Mouse (Mus musculus) intestine, postnatal 0 days (tissue): Measurements from ENCODE around the gene Trim28. TPM values are rescaled to one million over a fixed set of nuclear protein-coding genes. Genes with fewer than 3 reads are reported as not detected.

Experiments
- ATAC-seq: fragments of 200-750 bp; cut with Nextera tagmentation; 2 replicates; pipeline ENCODE4 v1.8.0; 2017; ENCODE audit warnings: mild to moderate bottlenecking, moderate TSS enrichment, moderate library complexity
- H3K27ac ChIP-seq: fragments of 300-500 bp; sonication (generic); 2 replicates; pipeline ENCODE4 v1.5.1; 2014; ENCODE audit warnings: mild to moderate bottlenecking, low read depth, low read length, moderate library complexity
- H3K27me3 ChIP-seq: fragments of 300-500 bp; sonication (generic); replicated peaks from 2 replicates; pipeline ENCODE4 v1.6.1; 2014; ENCODE audit warnings: low read length, mixed read lengths; ENCODE audit not compliant: control insufficient read depth, insufficient read depth
- H3K36me3 ChIP-seq: fragments of 300-500 bp; sonication (generic); 2 replicates; pipeline ENCODE4 v1.6.1; 2014; ENCODE audit warnings: mild to moderate bottlenecking, moderate library complexity; ENCODE audit not compliant: control insufficient read depth, insufficient read depth
- H3K4me1 ChIP-seq: fragments of 300-500 bp; sonication (generic); replicated peaks from 2 replicates; pipeline ENCODE4 v1.6.1; 2014; ENCODE audit warnings: antibody characterized with exemption, low read length, mixed read lengths; ENCODE audit not compliant: control insufficient read depth, insufficient read depth
- H3K4me2 ChIP-seq: fragments of 300-500 bp; sonication (generic); replicated peaks from 2 replicates; pipeline ENCODE4 v1.6.1; 2014; ENCODE audit warnings: low read depth, mild to moderate bottlenecking, moderate library complexity
- H3K4me3 ChIP-seq: fragments of 300-500 bp; sonication (generic); 2 replicates; pipeline ENCODE4 v1.5.1; 2014; ENCODE audit warnings: low read depth, low read length
- H3K9ac ChIP-seq: fragments of 300-500 bp; sonication (generic); 2 replicates; pipeline ENCODE4 v1.6.1; 2014; ENCODE audit warnings: mild to moderate bottlenecking, low read depth, low read length
- H3K9me3 ChIP-seq: fragments of 300-500 bp; sonication (generic); 2 replicates; pipeline ENCODE4 v1.6.1; 2016; ENCODE audit warnings: mixed run types; ENCODE audit not compliant: control insufficient read depth
- CTCF ChIP-seq: sonication (generic); IDR thresholded peaks from 2 replicates; pipeline ENCODE4 v1.5.1; 2016; ENCODE audit warnings: low read depth, mild to moderate bottlenecking, control low read depth, antibody characterized with exemption, moderate library complexity
- WGBS: fragments of 180-500 bp; shearing (Covaris S2); extraction: QIAGEN DNeasy Blood & Tissue Kit; methylation state at CpG from one replicate; pipeline ENCODE4 v1.1.7; 2014; 5-methylcytosine and 5-hydroxymethylcytosine counted together
- polyA plus RNA-seq: library from polyadenylated mRNA; unstranded; fragments of >200 nt; fragmentation: Nextera tagmentation; extraction: Ambion mirVana; gene quantifications from 2 replicates; pipeline ENCODE4 v1.2.1, GENCODE M21; 2015

The Trim28 gene
- polyA plus RNA-seq, 1 experiment from 2014 or later: 85.3 TPM

DNA sequence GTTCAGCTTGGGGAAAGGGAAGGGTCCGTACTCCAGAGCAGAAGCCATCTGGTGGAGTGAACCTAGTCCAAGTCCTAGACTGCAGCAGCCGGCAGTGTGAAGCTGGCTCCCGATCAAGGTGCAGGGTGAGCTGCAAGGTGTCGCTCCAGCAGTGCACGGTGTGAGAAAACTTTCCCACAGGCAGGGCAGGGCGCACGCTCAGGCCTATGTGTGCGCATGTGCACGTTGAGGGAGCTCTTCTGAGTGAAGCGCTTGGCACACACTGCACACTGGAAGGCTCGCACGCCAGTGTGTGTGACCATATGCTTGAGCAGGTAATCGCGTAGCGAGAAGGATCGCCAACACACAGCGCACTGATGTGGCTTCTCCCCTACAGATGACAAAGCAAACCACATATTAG lies 7.1 kb downstream of the Trim28 start:
- no peaks in the 10 kb centered on the region for H3K9me3 ChIP-seq
- no peaks in the 10 kb centered on the region for H3K27me3 ChIP-seq
- ATAC-seq: no peak
- H3K4me2 ChIP-seq: no peak overlapping the region
- H3K9ac ChIP-seq: no peak overlapping the region
- 88% methylated on average over 17 of the region's 17 CpGs for WGBS
- TF ChIP-seq CTCF: no peak
- H3K36me3 ChIP-seq: peaks cover 27% of the 10 kb centered on the region
- H3K27ac ChIP-seq: no peak overlapping the region
- no peaks in the 10 kb centered on the region for H3K4me1 ChIP-seq
- no peak overlapping the region for H3K4me3 ChIP-seq

DNA sequence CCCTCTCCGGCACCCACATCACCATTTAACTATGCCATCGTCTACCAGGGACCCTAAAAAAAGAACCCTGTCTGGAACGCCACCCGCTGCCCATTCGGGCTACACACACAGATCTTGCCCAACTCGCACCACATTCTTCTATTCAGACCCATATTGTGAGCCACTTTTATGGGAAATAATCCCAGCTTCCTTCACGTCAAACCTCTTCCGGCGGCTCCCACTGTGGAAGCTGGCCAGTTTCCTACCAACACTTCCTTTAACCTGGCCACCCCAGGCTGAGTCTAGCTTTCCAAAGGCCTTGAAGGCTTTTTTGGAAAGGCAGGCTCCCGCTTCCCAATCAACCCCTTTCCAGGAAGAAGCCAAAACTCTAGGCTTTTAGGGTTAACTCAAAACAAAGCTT lies 7.6 kb downstream of the Trim28 start:
- no peak for ATAC-seq
- TF ChIP-seq CTCF: no peak
- no peaks in the 10 kb centered on the region for H3K4me1 ChIP-seq
- no peak overlapping the region for H3K9ac ChIP-seq
- H3K36me3 ChIP-seq: peaks cover 27% of the 10 kb centered on the region
- no peak overlapping the region for H3K27ac ChIP-seq
- no peaks in the 10 kb centered on the region for H3K9me3 ChIP-seq
- no peak overlapping the region for H3K4me3 ChIP-seq
- no peaks in the 10 kb centered on the region for H3K27me3 ChIP-seq
- H3K4me2 ChIP-seq: no peak overlapping the region
- 90% methylated on average over 10 of the region's 10 CpGs for WGBS

DNA sequence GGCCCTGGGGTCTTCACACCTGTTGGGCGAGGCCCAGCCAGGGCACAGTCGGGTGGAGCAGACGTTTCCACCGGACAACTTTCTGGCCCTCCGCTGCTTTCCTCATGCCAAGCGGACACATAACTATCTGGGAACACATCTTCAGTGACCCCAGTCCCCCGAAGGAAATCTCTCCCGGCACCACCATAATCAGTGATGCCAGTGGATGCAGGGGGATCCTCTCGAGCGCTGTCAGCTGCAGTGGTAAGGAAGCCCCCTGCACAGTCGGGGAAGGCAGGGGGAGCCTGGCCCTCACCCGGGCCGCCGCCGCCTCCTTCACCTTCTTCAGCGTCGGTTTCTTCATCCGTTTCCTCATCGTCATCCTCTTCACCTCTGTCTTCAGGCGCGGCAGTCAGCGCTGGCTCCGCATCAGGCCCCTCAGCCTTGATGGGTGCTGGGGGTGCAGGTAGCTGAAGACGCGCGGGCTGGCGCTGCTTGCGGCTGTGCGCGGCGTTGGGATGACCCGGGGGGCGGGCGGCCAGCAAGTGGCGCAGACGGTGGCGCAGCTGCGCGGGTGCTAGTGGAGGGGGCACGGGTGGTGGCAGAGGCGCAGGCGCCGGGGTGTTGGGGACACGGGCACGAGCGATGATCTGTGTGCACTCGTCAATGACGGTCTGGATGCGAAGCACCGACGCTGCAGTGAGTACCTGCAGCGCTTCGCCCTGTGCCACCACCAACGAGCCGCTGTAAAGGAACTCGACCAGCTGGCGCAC lies 8.6 kb downstream of the Trim28 start:
- 68% methylated on average over 57 of the region's 57 CpGs for WGBS
- no peaks in the 10 kb centered on the region for H3K27me3 ChIP-seq
- no peak overlapping the region for H3K27ac ChIP-seq
- no peak overlapping the region for H3K9ac ChIP-seq
- H3K4me1 ChIP-seq: no peaks in the 10 kb centered on the region
- TF ChIP-seq CTCF: no peak
- no peaks in the 10 kb centered on the region for H3K9me3 ChIP-seq
- H3K36me3 ChIP-seq: peaks cover 27% of the 10 kb centered on the region
- no peak overlapping the region for H3K4me2 ChIP-seq
- H3K4me3 ChIP-seq: no peak overlapping the region
- no peak for ATAC-seq

DNA sequence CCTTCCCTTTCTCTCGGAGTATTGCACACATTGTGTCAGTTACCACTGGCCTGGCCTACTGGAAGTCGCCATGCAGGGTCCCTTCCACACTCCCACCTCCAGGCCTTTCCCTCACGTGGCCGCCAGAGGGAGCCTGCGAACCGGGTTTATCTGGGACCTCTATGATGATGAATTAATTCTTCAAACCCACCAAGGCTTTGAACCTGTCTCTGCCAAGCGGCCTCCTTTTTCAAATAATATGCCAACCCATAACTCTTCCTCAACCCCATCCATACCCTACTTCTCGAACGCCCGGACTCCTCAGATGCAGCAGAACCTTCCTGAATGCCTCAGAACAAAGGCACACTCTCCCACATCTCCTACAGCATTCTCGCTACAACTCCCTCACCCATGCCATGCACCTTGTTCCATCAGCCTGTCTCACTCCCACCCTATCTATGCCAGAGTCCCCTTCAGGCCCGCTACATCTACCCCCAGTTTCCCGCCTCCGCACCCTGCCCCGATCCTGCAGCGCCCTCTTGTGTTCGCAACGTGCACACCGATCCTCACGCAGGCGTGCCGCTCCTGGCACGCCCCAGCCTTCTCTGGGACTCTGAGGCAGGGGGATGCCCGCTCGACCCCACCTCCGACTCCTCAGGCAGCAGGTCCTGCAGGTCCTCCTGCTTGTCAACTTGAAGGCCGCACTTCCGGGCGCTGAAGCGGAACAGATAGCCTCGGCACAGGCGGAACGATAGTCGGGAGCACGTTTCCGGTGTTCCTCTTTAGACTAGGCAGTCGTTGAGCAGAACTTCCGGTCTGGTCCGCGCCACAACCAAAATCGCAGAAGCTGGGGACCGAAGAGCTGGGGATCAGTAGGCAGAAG lies 10.5 kb downstream of the Trim28 start:
- TF ChIP-seq CTCF: peak; percentile 93
- H3K36me3 ChIP-seq: peaks cover 27% of the 10 kb centered on the region
- peak overlapping the region; percentile 85 for H3K4me3 ChIP-seq
- peak; percentile 86 for ATAC-seq
- under 1% methylated on average over 42 of the region's 42 CpGs for WGBS
- no peaks in the 10 kb centered on the region for H3K27me3 ChIP-seq
- H3K27ac ChIP-seq: peak overlapping the region; percentile 90
- H3K4me1 ChIP-seq: no peaks in the 10 kb centered on the region
- no peaks in the 10 kb centered on the region for H3K9me3 ChIP-seq
- peak overlapping the region; percentile 83 for H3K4me2 ChIP-seq
- peak overlapping the region; percentile 87 for H3K9ac ChIP-seq

DNA sequence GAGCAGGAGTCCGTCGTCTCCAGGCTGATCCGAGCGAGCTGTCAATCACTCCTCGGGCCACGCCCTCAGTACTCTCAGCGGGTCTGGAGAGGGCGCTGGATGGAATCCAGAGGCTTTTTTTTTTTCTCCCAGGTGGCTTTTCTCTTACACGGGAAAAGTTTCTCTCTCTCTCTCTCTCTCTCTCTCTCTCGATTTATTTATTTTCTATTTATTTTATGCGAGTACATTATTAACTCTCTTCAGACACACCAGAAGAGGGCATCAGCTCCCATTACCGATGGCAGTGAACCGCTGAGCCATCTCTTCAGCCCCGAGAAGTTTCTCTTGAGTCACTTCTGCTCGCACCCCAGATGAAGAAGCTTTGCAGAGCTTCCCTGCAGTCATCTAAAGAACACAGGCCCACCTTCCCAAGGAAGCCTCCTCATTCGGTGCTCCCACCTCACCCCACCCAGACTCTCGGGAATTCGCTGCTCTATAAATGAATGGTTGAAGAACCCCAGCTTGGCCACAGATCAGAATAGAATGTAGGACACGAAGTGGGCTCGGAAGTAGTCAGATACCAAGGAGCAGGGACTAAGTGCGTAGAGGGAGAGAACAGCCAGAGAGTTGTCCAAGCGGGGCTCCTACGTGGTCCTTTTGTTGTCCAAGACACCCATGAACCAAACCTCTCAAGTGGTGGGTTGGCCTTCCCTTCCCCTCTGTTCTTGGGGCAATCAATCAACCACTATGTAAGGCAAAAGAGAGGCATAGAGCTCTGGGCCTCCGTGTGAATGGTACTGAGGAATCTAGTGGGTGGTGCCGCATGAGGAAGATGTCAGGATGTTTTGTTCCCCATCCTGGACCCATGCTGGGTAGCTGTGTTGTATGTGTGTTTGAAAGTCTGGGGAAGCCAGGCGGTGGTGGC lies 11.3 kb downstream of the Trim28 start, which contains the start of gene Zbtb45:
Zbtb45 (minus strand) TSS at position 30 of the 904 bp plus-strand sequence.
- TF ChIP-seq CTCF: peak; percentile 26; the same call in 1 of the 2 replicates
- Histone ChIP-seq H3K27ac (peak within 1 kb of the TSS; percentile 90), H3K27me3 (no peaks in the 10 kb centered on the region), H3K4me2 (peak within 1 kb of the TSS; percentile 83), H3K4me3 (peak within 1 kb of the TSS; percentile 85), H3K36me3 (peaks cover 27% of the 10 kb centered on the region), H3K9me3 (no peaks in the 10 kb centered on the region), H3K9ac (peak within 1 kb of the TSS; percentile 87), H3K4me1 (no peaks in the 10 kb centered on the region)
- 12% methylated on average over 26 of the region's 26 CpGs for WGBS
- no peak for ATAC-seq
